Mouse (Mus musculus) lung, embryonic 16.5 days (tissue): ENCODE measurements around the gene Rxra. TPM values are rescaled to one million over a fixed set of nuclear protein-coding genes. Genes with fewer than 3 reads are reported as not detected.

ENCODE experiments used
- ATAC-seq: fragments of 200-750 bp; cut with Nextera tagmentation; 2 replicates; pipeline ENCODE4 v1.8.0; 2017; ENCODE audit warnings: low read depth, mild to moderate bottlenecking, moderate library complexity
- H3K27ac ChIP-seq: fragments of 300-500 bp; sonication (generic); 2 replicates; pipeline ENCODE4 v1.5.1; 2014; ENCODE audit warnings: mild to moderate bottlenecking, control low read depth, low read length
- H3K27me3 ChIP-seq: fragments of 300-500 bp; sonication (generic); 2 replicates; pipeline ENCODE4 v1.6.1; 2014; ENCODE audit warnings: low read depth, low read length, mixed read lengths; ENCODE audit not compliant: control insufficient read depth, insufficient read depth
- H3K36me3 ChIP-seq: fragments of 300-500 bp; sonication (generic); 2 replicates; pipeline ENCODE4 v1.6.1; 2014; ENCODE audit warnings: low read length; ENCODE audit not compliant: control insufficient read depth, insufficient read depth
- H3K4me1 ChIP-seq: fragments of 300-500 bp; sonication (generic); replicated peaks from 2 replicates; pipeline ENCODE4 v1.6.1; 2014; ENCODE audit warnings: low read length, mixed read lengths; ENCODE audit not compliant: control insufficient read depth, insufficient read depth
- H3K4me2 ChIP-seq: fragments of 300-500 bp; sonication (generic); 2 replicates; pipeline ENCODE4 v1.6.1; 2014; ENCODE audit warnings: low read depth, low read length, control low read depth
- H3K4me3 ChIP-seq: fragments of 300-500 bp; sonication (generic); 2 replicates; pipeline ENCODE4 v1.5.1; 2014; ENCODE audit warnings: mild to moderate bottlenecking, low read length, control low read depth
- H3K9ac ChIP-seq: fragments of 300-500 bp; sonication (generic); 2 replicates; pipeline ENCODE4 v1.6.1; 2014; ENCODE audit warnings: low read length, control low read depth
- H3K9me3 ChIP-seq: fragments of 300-500 bp; sonication (generic); 2 replicates; pipeline ENCODE4 v1.6.1; 2016; ENCODE audit warnings: low read length; ENCODE audit not compliant: control insufficient read depth
- WGBS: fragments of 180-500 bp; shearing (Covaris S2); extraction: QIAGEN DNeasy Blood & Tissue Kit; methylation state at CpG from one replicate; pipeline ENCODE4 v1.1.7; 2014; 5-methylcytosine and 5-hydroxymethylcytosine counted together
- polyA plus RNA-seq: library from polyadenylated mRNA; unstranded; fragments of >200 nt; fragmentation: Nextera tagmentation; extraction: Ambion mirVana; gene quantifications from 2 replicates; pipeline ENCODE4 v1.2.1, GENCODE M21; 2015

Gene Rxra
- polyA plus RNA-seq, result 11.3 TPM in 2 replicates

DNA sequence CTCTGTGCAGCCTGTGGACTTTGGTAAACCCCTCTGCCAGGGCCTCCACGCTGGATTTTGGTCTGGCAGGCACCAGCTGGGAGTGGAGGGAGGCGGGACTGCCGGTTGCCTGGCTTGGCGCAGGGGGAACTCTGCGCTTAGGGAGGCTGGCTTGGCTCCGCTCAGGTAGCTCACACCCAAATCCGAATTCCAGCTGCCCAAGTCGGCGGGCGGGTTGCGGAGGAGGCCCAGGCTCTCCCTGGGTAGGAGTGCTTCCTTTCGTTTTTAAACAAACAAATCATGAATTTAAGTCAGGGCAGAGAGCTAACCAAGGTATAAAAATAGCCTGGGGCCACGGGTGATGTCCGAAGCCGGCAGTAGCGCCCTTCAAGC lies at the start of gene Rxra:
TSS of gene Rxra (plus strand) at position 335 of the 372 bp plus-strand sequence.
- no peaks in the 10 kb centered on the region for H3K9me3 ChIP-seq
- ATAC-seq, result peak; percentile 63
- under 1% methylated on average over 16 of the region's 16 CpGs for WGBS
- no peaks in the 10 kb centered on the region for H3K36me3 ChIP-seq
- peaks cover 45% of the 10 kb centered on the region for H3K4me1 ChIP-seq
- H3K4me3 ChIP-seq, result peak within 1 kb of the TSS; percentile 88
- peak within 1 kb of the TSS; percentile 97 for H3K27ac ChIP-seq
- peak within 1 kb of the TSS; percentile 98 for H3K9ac ChIP-seq
- peak within 1 kb of the TSS; percentile 97 for H3K4me2 ChIP-seq
- H3K27me3 ChIP-seq, result no peaks in the 10 kb centered on the region

DNA sequence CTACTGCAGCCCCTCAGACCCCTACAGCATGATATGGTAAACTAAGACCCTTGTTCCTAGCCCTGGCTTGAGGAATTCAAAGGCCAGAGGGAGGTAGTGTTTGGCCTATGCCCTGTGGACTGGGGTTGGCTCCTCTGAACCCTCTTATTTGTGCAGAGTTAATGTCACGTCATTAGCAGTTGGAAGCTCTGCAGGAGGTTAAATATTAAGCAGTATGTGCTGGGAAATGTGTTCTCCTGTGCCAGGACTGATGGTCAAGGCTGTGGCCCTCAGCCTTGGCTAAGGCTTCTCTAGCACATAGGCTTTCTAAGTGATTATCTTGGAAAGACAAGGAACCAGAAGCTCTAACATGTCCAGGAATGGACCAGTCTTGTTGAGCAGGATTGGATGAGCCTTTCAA lies 49.6 kb upstream of the Rxra start:
- H3K4me1 ChIP-seq, result no peaks in the 10 kb centered on the region
- no peaks in the 10 kb centered on the region for H3K36me3 ChIP-seq
- H3K4me2 ChIP-seq, result no peak overlapping the region
- H3K9me3 ChIP-seq, result no peaks in the 10 kb centered on the region
- H3K9ac ChIP-seq, result no peak overlapping the region
- ATAC-seq, result no peak
- H3K27ac ChIP-seq, result no peak overlapping the region
- no peaks in the 10 kb centered on the region for H3K27me3 ChIP-seq
- 52% methylated on average over 1 of the region's 1 CpGs for WGBS
- no peak overlapping the region for H3K4me3 ChIP-seq

DNA sequence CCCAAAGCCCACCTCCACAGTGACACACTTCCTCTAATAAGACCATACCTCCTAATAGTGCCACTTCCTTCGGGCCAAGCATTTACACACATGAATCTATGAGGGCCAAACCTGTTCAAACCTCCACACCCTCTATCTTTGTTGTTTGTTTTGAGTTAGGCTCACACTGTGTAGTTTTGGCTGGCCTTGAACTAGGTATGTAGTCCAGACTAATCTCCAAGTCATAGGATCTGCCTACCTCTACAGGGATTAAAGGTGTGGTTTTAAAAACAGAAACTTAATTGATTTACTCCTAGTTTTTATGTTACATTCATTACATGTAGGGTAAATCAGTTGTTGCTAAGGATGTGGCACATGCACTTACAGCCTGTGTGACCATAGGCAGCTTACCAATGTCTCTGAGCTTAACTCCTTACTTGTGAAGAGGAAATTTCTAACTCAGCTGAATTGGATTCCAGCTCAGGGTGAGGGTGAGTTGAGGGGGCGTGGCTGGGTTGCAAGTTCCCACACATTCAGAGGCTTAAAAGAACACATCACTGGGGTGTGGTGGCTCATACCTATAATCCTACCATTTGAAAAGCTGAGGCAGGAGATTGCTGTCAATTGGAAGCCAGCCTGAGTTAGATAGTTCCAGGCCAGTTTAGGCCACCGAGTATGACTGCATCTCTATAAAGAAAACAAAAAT lies 45.5 kb upstream of the Rxra start:
- Histone ChIP-seq H3K27me3 (no peaks in the 10 kb centered on the region), H3K4me1 (no peaks in the 10 kb centered on the region), H3K36me3 (no peaks in the 10 kb centered on the region), H3K4me2 (no peak overlapping the region), H3K9ac (no peak overlapping the region), H3K4me3 (no peak overlapping the region), H3K27ac (no peak overlapping the region), H3K9me3 (no peaks in the 10 kb centered on the region)
- WGBS, result 80% methylated on average over 3 of the region's 3 CpGs
- ATAC-seq, result no peak

DNA sequence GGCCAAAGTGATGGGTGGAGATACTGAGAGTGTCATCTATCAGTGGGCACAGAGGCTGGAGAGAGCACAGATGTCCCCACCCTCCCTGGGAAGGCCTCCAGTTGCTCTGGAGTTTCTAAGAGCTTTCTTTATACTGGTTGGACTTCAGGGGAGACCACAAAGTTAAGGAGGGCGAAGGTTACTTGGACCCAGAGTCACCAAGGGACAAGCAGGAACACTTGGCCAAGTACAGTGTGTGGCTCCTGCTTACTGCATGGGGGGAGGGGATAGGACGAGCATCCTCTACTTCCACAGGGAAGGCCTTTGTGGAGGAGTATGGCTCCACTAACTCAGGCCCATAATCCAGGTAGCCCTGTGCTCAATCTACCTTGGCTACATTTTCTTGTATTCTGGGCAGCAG lies 42.8 kb upstream of the Rxra start:
- 61% methylated on average over 2 of the region's 2 CpGs for WGBS
- no peak for ATAC-seq

DNA sequence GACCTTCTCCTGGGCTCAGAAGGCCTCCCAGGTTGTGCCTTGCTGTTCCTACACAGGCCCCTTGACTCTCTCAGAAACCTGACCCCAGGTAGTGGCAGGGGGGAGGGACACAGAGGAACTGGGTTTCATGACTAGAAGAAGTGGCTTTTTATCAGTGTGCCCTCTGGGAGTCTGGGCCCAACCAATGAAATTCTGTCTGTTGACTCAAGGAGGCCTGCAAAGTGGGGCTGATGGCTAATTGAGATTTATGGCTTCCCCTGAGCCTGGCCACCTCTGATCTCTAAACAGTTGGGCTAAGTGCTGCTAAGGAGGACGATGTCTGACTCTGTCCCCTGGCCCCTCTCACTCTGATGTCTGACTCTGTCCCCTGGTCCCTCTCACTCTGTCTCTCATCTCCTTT lies 42.2 kb upstream of the Rxra start:
- Histone ChIP-seq H3K4me3 (no peak overlapping the region), H3K36me3 (no peaks in the 10 kb centered on the region), H3K27ac (no peak overlapping the region), H3K9ac (no peak overlapping the region), H3K27me3 (no peaks in the 10 kb centered on the region), H3K4me2 (no peak overlapping the region), H3K9me3 (no peaks in the 10 kb centered on the region), H3K4me1 (no peaks in the 10 kb centered on the region)
- WGBS, result 21% methylated on average over 1 of the region's 1 CpGs
- no peak for ATAC-seq

More for the DNA sequence above, 42.8 kb upstream of the Rxra start:
- H3K27me3 ChIP-seq, result no peaks in the 10 kb centered on the region
- no peak overlapping the region for H3K4me2 ChIP-seq
- H3K9ac ChIP-seq, result no peak overlapping the region
- H3K36me3 ChIP-seq, result no peaks in the 10 kb centered on the region
- H3K4me3 ChIP-seq, result no peak overlapping the region
- no peak overlapping the region for H3K27ac ChIP-seq
- no peaks in the 10 kb centered on the region for H3K4me1 ChIP-seq
- H3K9me3 ChIP-seq, result no peaks in the 10 kb centered on the region

DNA sequence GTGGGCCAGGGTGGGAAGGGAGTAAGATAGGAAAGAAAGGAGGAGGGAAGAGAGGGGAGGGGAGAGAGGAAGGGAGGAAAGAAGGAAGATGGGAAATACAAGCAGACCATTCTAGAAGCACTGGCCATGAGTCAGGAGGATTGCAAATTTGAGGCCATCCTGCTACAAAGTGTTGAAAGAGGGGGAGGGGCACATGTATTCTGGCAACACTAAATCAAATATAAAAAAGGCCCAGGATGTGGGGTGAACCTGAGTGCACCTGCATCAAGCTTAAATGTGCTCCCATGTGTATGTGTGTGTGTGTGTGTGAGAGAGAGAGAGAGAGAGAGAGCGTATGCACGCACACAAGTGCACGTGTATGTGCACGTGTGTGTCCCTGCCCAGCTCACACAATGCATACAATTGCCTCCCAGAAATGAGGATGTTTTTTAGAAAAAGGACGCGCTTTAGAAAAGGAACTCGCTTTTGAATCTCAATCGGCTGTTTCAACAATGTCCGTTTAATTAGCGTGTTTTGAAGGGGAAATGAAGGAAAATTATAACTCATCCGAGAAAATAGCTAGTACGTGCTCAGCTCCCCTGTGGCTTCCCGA lies 41.0 kb upstream of the Rxra start:
- H3K4me3 ChIP-seq, result no peak overlapping the region
- no peak overlapping the region for H3K27ac ChIP-seq
- H3K9ac ChIP-seq, result no peak overlapping the region
- no peaks in the 10 kb centered on the region for H3K27me3 ChIP-seq
- ATAC-seq, result no peak
- no peaks in the 10 kb centered on the region for H3K9me3 ChIP-seq
- H3K4me1 ChIP-seq, result no peaks in the 10 kb centered on the region
- H3K4me2 ChIP-seq, result no peak overlapping the region
- WGBS, result 75% methylated on average over 13 of the region's 13 CpGs
- H3K36me3 ChIP-seq, result no peaks in the 10 kb centered on the region

DNA sequence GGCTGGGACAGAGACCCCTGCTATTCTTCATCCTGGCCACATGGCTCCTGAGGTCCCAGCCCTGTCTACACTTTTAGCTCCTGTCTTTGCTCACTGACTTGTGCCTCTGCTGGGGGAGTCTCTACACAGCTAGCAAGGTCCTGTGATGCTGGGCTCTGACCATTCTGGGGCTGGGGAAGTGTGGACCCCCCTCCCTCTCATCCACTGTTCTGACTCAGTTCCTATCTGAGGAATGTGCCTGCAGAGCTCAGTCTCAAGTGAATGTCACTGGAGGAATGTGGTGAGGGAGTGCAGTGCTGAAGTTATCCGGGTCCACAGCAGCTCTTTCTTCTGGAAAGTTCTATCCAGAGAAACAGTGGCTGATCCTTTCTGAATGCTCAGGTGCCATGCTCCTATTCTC lies 39.4 kb upstream of the Rxra start:
- WGBS, result 9% methylated on average over 1 of the region's 1 CpGs
- H3K4me1 ChIP-seq, result no peaks in the 10 kb centered on the region
- no peaks in the 10 kb centered on the region for H3K27me3 ChIP-seq
- H3K4me2 ChIP-seq, result no peak overlapping the region
- no peak overlapping the region for H3K27ac ChIP-seq
- H3K4me3 ChIP-seq, result no peak overlapping the region
- H3K36me3 ChIP-seq, result no peaks in the 10 kb centered on the region
- H3K9me3 ChIP-seq, result no peaks in the 10 kb centered on the region
- no peak overlapping the region for H3K9ac ChIP-seq
- peak; percentile 30; the same call in 1 of the 2 replicates for ATAC-seq

DNA sequence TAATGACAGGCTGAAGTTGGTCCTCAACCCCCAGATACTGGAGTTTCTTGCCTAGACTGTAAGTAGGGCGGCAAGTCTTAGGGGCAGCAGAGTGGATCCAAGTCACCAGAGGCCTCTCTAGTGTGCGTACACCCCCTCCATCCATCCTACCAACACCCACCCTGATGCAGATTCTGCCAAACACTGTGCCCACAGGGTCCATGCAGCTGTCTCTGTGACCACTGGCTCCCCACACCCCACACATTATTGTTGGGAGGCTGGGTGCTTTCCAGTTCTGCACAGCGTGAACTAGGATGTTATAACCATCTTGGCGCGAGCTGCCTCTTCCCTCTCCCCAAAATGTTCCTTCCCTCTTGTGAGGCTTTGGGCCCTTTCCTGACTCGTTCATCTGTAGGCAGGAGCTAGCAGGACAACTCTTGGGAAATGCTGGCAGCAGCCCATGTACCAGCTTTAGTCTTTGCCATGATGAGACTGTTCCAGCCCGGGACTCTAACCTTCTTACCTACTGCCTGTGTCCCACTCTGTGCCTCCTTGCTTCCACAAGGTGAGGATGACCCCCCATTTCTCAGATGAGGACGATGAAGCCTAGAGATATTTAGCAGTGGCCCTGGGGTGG lies 38.9 kb upstream of the Rxra start:
- H3K4me2 ChIP-seq, result no peak overlapping the region
- H3K4me3 ChIP-seq, result no peak overlapping the region
- H3K9me3 ChIP-seq, result no peaks in the 10 kb centered on the region
- H3K27me3 ChIP-seq, result no peaks in the 10 kb centered on the region
- 80% methylated on average over 8 of the region's 8 CpGs for WGBS
- no peak overlapping the region for H3K27ac ChIP-seq
- no peak for ATAC-seq
- no peaks in the 10 kb centered on the region for H3K36me3 ChIP-seq
- H3K9ac ChIP-seq, result no peak overlapping the region
- no peaks in the 10 kb centered on the region for H3K4me1 ChIP-seq

DNA sequence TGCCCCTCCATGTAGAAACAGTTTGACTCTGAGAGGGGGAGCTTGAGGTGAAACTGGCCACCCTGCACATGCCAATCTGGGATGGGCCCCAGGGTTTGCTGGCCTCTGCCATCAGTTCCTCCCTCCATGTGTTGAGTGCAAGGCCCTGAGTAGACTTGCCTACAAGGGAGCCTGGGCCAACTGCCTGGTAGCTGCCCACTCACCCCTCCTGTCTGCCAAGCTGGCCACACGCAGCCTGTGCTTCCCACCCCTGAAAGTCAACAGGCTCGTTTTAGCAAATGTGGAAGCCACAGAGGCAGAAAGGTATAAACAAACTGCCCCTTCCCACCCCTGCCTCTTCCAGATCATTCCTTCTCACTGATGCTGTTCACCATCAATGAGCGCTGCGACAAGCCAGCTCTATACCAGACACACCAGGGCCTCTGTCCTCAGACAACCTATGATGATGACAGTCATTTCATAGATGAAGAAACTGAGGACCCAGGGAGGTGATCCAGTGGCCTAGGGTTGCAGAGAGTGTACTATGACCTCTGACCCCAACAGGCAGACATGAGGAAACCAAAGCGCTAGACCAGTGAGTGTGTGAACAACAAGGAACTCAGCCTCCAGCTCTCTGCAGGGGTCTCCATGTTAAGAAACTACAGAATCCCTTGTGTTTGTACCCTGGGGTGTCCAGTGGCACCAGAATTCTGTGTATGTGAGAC lies 36.5 kb upstream of the Rxra start:
- no peaks in the 10 kb centered on the region for H3K36me3 ChIP-seq
- no peak for ATAC-seq
- no peak overlapping the region for H3K4me3 ChIP-seq
- no peaks in the 10 kb centered on the region for H3K27me3 ChIP-seq
- peaks cover 4% of the 10 kb centered on the region; the same call in 1 of the 2 replicates for H3K4me1 ChIP-seq
- WGBS, result 81% methylated on average over 5 of the region's 5 CpGs
- no peak overlapping the region for H3K4me2 ChIP-seq
- no peaks in the 10 kb centered on the region for H3K9me3 ChIP-seq
- no peak overlapping the region for H3K9ac ChIP-seq
- H3K27ac ChIP-seq, result no peak overlapping the region
